Mouse (Mus musculus) hindbrain, embryonic 11.5 days (tissue): Measurements from ENCODE around the gene Amigo2. TPM values are rescaled to one million over a fixed set of nuclear protein-coding genes. Genes with fewer than 3 reads are reported as not detected.
A peak's percentile ranks its signal among the peaks of the same experiment; 100 is the strongest.

ENCODE experiments used
- ATAC-seq: fragments of 200-750 bp; cut with Nextera tagmentation; 2 replicates; pipeline ENCODE4 v1.8.0; 2017; ENCODE audit warnings: mild to moderate bottlenecking, moderate TSS enrichment, moderate library complexity; ENCODE audit not compliant: low FRiP score
- DNase-seq: peaks from one replicate; pipeline ENCODE4 v3.0.0-alpha.2; 2015; ENCODE audit warnings: low spot score
- H3K27ac ChIP-seq: fragments of 300-500 bp; sonication (generic); 2 replicates; pipeline ENCODE4 v1.5.1; 2014; ENCODE audit warnings: mild to moderate bottlenecking, low read depth, low read length
- H3K27me3 ChIP-seq: fragments of 300-500 bp; sonication (generic); 2 replicates; pipeline ENCODE4 v1.6.1; 2014; ENCODE audit warnings: mild to moderate bottlenecking, low read length, moderate library complexity, mixed read lengths; ENCODE audit not compliant: control insufficient read depth, insufficient read depth
- H3K36me3 ChIP-seq: fragments of 300-500 bp; sonication (generic); 2 replicates; pipeline ENCODE4 v1.6.1; 2014; ENCODE audit warnings: mild to moderate bottlenecking, low read length, moderate library complexity, mixed read lengths; ENCODE audit not compliant: control insufficient read depth, insufficient read depth
- H3K4me1 ChIP-seq: fragments of 300-500 bp; sonication (generic); replicated peaks from 2 replicates; pipeline ENCODE4 v1.6.1; 2014; ENCODE audit warnings: low read length, mixed read lengths; ENCODE audit not compliant: control insufficient read depth, insufficient read depth
- H3K4me2 ChIP-seq: fragments of 300-500 bp; sonication (generic); replicated peaks from 2 replicates; pipeline ENCODE4 v1.6.1; 2014; ENCODE audit warnings: mild to moderate bottlenecking, low read depth, low read length
- H3K4me3 ChIP-seq: fragments of 300-500 bp; sonication (generic); 2 replicates; pipeline ENCODE4 v1.5.1; 2014; ENCODE audit warnings: low read depth, low read length
- H3K9ac ChIP-seq: fragments of 300-500 bp; sonication (generic); 2 replicates; pipeline ENCODE4 v1.6.1; 2014; ENCODE audit warnings: low read depth, low read length
- H3K9me3 ChIP-seq: fragments of 300-500 bp; sonication (generic); 2 replicates; pipeline ENCODE4 v1.6.1; 2016; ENCODE audit warnings: low read length; ENCODE audit not compliant: control insufficient read depth
- WGBS: fragments of 180-500 bp; shearing (Covaris S2); extraction: QIAGEN DNeasy Blood & Tissue Kit; methylation state at CpG from one replicate; pipeline ENCODE4 v1.1.7; 2014; 5-methylcytosine and 5-hydroxymethylcytosine counted together
- polyA plus RNA-seq: library from polyadenylated mRNA; unstranded; fragments of >200 nt; fragmentation: Nextera tagmentation; extraction: Ambion mirVana; gene quantifications from 2 replicates; pipeline ENCODE4 v1.2.1, GENCODE M21; 2014

The Amigo2 gene
- polyA plus RNA-seq, result 6.0 and 9.3 TPM in 2 replicates

DNA sequence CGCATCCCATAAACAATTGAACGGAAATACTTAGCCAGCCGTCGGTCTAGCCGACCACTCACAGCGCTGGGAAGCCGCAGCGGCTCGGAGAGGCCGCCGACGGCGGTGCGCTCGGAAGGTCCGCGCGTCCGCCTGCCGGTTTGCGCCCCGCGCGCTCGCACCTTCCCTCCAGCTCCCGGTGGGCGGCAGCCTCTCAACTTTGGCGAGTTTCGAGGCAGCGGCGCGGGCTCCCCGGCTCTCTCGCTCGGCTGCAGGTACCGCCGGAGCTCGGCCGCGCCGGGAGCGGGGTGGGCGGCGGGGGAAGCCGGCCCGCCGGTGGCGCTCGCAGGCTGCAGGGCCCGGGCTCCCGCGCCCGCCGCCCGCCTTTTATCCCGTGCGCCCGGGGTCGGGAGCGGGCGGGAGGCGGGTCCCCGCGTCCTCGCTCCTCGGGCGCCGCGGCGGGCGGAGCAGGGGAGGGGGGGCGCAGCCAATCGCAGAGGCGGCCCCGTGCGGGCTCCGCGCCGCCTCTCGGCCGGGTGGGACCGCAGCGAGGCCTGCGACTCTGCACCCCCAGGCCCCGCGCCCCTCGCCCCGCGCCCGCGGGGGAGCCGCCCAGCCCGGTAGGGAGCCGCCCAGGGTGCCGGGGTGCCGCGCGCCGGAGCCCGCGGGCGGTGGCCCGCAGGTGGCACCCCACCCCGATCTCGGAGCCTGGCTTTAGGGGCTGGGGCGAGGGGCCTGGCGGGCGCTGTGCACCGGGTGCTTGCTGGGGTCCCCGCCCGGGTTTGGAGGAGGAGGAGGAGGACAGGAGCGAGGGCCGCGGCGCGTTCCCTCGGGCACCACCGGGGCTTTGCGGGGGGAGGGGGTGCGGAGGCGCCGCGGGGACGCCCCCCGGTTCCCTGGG lies at the start of gene Amigo2, which contains the start of gene Pced1b:
TSS of gene Amigo2 (minus strand) at position 377 of the 880 bp plus-strand sequence.
TSS of gene Pced1b (plus strand) at position 197 of the 880 bp plus-strand sequence.
- Histone ChIP-seq H3K9me3 (no peaks in the 10 kb centered on the region), H3K4me1 (no peaks in the 10 kb centered on the region), H3K4me2 (peak within 1 kb of the TSS; percentile 91), H3K9ac (peak within 1 kb of the TSS; percentile 87), H3K27me3 (peaks cover 3% of the 10 kb centered on the region), H3K27ac (peak within 1 kb of the TSS; percentile 65), H3K4me3 (peak within 1 kb of the TSS; percentile 78), H3K36me3 (no peaks in the 10 kb centered on the region)
- WGBS, result under 1% methylated on average over 68 of the region's 125 CpGs
- ATAC-seq (peak; percentile 94), DNase-seq (peak; percentile 77)

DNA sequence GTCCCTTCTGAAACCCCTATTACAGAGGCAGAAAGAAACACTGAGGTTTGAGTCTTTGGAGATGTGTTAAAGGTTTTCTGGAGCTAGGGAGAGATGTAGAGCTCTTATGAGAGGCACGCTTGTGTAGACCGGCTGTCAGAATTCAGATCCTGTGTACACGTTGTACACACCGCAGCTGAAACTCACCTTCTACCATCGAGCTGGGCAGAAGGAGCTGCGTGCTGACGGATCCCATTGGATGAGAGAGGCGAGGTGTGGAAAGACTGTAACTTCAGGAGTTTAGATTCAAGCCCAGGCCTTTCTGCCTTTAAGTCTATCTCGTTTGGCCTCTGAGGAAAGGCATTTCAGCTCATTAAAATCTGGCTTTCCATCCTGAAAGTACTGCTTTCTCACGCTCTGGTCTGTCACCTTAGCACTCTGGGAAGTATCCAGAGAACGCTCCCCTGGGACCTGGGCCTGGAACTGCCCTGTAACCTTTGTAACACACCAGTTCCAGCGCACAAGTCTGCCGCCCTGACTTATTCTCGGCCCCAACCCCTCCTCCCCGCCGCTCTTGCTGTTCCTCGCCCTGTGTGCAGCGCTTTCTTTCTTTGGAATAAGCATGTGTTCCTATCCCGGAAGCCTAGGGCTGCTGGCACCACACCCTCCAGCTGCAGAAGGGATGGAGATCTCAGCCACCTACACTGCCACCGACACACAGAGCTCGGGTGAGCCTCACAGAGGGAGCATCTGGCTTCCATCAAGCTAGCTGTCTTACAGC lies 44.4 kb upstream of the Amigo2 start:
- 82% methylated on average over 21 of the region's 21 CpGs for whole genome bisulfite sequencing

DNA sequence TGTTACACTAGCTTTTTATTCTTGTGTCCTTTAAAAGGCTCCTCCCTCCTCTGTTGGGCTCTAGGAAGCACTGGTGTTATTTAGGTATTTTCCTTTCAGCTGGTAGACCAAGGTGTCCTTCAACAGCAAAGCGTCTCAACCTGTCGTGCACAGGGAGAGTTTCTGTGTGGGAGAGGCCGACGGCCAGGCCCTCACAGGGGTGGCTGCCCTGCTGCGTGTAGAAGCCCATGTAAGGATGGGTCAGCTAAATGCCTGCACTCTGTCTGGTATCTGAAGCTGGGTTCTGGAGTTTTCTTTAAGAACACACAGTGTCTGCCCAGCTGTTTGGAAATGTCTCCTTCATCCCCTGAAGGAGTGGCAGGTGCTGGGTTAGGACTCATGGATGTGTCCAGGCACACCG lies 43.3 kb upstream of the Amigo2 start:
- Histone ChIP-seq H3K4me1 (no peaks in the 10 kb centered on the region), H3K27ac (no peak overlapping the region), H3K9me3 (no peaks in the 10 kb centered on the region), H3K4me2 (no peak overlapping the region), H3K9ac (no peak overlapping the region), H3K27me3 (no peaks in the 10 kb centered on the region), H3K4me3 (no peak overlapping the region), H3K36me3 (no peaks in the 10 kb centered on the region)
- no peak for ATAC-seq
- no peak for DNase-seq
- 95% methylated on average over 6 of the region's 6 CpGs for WGBS

More for the DNA sequence above, 44.4 kb upstream of the Amigo2 start:
- Histone ChIP-seq H3K27ac (no peak overlapping the region), H3K36me3 (no peaks in the 10 kb centered on the region), H3K4me1 (no peaks in the 10 kb centered on the region), H3K27me3 (no peaks in the 10 kb centered on the region), H3K9me3 (no peaks in the 10 kb centered on the region), H3K4me3 (no peak overlapping the region), H3K9ac (no peak overlapping the region), H3K4me2 (no peak overlapping the region)
- ATAC-seq (no peak), DNase-seq (no peak)

DNA sequence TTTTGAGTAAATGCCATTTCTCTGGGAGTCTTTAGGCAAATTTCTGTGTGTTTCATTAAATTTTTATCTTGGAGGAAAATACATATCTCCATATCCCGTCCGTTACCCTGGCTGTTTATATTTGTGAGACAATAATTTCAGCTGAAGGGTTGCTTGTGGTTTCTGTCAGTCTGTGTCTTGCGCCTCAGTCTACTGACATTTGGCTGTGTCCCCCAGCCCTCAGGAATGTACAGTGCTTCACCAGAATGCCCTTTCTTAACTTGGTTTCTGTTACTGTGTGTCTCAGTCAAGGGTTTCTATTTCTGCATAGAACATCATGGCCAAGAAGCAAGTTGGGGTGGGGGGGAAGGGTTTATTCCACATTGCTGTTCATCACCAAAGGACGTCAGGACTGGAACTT lies 42.1 kb upstream of the Amigo2 start:
- Histone ChIP-seq H3K36me3 (no peaks in the 10 kb centered on the region), H3K9ac (no peak overlapping the region), H3K4me2 (no peak overlapping the region), H3K4me3 (no peak overlapping the region), H3K27ac (no peak overlapping the region), H3K9me3 (no peaks in the 10 kb centered on the region), H3K27me3 (no peaks in the 10 kb centered on the region), H3K4me1 (no peaks in the 10 kb centered on the region)
- DNase-seq (no peak), ATAC-seq (no peak)
- 86% methylated on average over 4 of the region's 4 CpGs for WGBS

DNA sequence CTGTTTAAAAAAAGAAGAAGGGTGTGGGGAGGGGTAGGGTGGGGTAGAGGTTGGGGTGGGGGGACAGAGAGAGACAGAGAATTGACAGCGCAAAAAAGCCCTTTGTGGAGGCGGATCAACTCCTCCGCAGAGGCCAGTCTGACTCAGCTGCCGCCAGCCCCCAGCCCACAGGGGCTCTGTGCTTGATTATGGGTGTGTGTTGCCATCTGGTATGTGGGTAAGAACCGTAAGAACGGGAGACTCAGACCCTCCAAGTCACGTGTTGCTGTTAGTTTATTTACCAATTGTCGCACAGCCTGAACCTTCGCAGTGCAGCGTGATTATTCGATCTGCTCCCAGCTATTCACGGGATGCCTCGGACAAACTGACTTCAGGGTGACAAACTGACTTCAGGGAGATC lies 41.6 kb upstream of the Amigo2 start:
- no peak overlapping the region for H3K4me3 ChIP-seq
- no peaks in the 10 kb centered on the region for H3K36me3 ChIP-seq
- no peaks in the 10 kb centered on the region for H3K4me1 ChIP-seq
- WGBS, result 78% methylated on average over 13 of the region's 13 CpGs
- no peak overlapping the region for H3K9ac ChIP-seq
- no peak overlapping the region for H3K27ac ChIP-seq
- DNase-seq (no peak), ATAC-seq (no peak)
- H3K27me3 ChIP-seq, result no peaks in the 10 kb centered on the region
- no peak overlapping the region for H3K4me2 ChIP-seq
- H3K9me3 ChIP-seq, result no peaks in the 10 kb centered on the region

DNA sequence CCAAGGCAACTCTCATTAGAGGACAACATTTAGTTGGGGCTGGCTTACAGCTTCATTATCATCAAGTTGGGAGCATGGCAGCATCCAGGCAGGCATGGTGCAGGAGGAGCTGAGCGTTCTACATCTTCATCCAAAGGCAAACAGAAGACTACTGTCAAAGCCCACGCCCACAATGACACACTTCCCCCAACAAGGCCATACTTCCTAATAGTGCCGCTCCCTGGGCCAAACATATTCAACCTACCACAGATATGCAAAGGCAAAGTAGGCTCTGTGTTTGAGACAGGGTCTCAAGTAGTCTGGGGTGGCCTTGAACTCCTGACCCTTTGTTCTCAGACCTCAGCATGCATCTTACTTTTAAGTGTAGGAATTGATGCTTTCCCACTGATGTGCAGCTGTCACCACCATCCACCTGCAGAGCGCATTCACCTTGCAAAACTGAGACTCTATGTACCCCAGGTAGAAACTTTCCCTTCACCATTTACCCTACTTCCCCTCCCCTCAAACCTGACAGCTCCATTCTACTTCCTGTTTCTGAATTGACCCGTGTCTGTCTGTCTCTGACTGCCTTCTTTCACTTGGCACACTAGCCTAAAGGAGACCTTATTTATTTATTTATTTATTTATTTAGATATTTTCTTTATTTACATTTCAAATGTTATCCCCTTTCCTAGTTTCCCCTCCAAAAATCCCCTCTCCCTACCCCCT lies 40.5 kb upstream of the Amigo2 start:
- DNase-seq, result no peak
- ATAC-seq, result no peak
- Histone ChIP-seq H3K4me3 (no peak overlapping the region), H3K27me3 (no peaks in the 10 kb centered on the region), H3K27ac (no peak overlapping the region), H3K4me2 (no peak overlapping the region), H3K9ac (no peak overlapping the region), H3K4me1 (no peaks in the 10 kb centered on the region), H3K9me3 (no peaks in the 10 kb centered on the region), H3K36me3 (no peaks in the 10 kb centered on the region)
- WGBS, result 96% methylated on average over 5 of the region's 5 CpGs

DNA sequence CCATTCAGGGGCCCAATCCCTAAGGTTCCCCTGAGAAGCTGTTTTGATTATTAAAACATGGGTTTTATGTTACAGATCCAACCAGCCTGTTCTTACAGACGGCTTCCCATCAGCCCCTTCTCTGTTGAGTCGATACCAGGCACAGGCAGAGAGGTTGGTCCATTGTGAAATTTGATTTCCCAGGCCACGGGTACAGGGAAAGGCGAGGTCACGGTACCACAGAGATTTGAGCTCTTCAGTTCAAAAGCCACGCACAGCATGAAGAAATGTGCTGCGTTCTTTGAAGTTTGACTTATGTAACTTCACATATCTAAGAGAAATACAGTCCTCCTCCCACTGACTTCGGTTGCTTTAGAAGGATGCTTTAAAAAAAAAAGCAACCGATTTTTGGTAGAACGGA lies 39.6 kb upstream of the Amigo2 start:
- H3K4me3 ChIP-seq, result no peak overlapping the region
- H3K27me3 ChIP-seq, result no peaks in the 10 kb centered on the region
- no peaks in the 10 kb centered on the region for H3K4me1 ChIP-seq
- ATAC-seq, result no peak
- H3K9ac ChIP-seq, result no peak overlapping the region
- no peak overlapping the region for H3K27ac ChIP-seq
- H3K9me3 ChIP-seq, result no peaks in the 10 kb centered on the region
- H3K4me2 ChIP-seq, result no peak overlapping the region
- WGBS, result 67% methylated on average over 10 of the region's 10 CpGs
- DNase-seq, result no peak
- no peaks in the 10 kb centered on the region for H3K36me3 ChIP-seq

DNA sequence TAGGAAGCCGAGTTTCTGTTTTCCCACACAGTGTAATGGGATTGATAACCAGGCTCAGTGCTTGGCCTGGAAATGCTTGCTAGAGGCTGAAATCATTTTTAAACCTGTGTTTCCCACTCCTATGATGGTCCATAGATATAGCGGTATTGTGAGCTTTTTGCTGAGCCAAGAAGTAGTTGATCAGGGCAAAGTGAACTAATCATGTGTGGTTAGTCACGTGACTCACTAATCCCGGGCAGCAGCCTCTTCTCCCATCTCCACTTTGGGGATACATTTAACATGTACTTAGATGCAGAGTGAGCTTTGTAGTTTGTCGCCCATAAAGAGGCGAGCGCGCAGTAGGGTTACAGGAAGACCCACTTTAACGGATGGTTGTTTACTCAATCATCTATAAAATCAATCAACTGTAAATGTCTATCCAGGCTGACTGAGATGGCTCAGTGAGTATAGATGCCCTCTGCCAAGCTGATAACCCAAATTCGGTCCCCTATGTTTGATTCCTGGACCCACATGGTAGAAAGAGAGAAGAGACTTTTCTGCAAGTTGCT lies 38.7 kb upstream of the Amigo2 start:
- H3K9ac ChIP-seq, result no peak overlapping the region
- no peak overlapping the region for H3K27ac ChIP-seq
- H3K4me2 ChIP-seq, result no peak overlapping the region
- H3K9me3 ChIP-seq, result no peaks in the 10 kb centered on the region
- H3K4me3 ChIP-seq, result no peak overlapping the region
- no peaks in the 10 kb centered on the region for H3K27me3 ChIP-seq
- no peaks in the 10 kb centered on the region for H3K36me3 ChIP-seq
- 90% methylated on average over 10 of the region's 10 CpGs for WGBS
- ATAC-seq (no peak), DNase-seq (no peak)
- no peaks in the 10 kb centered on the region for H3K4me1 ChIP-seq
